Mouse (Mus musculus) megakaryocyte, embryonic 14.5 days (primary cell): ENCODE measurements at regions not wholly inside any gene's neighbourhood (a gene's known extent, or its start where the extent isn't known, plus 50 kb on each side); places are given as distances from the start of the nearest gene placed in this dataset.
"Not testable (repeated sequence)": the region's sequence is repeated elsewhere in the genome, so short reads cannot be mapped to it uniquely, and the experiment has no call there.

ENCODE experiments used
- H3K27me3 ChIP-seq: replicated peaks from 2 replicates; pipeline ENCODE3; 2012; ENCODE audit warnings: inconsistent platforms
- H3K36me3 ChIP-seq: replicated peaks from 2 replicates; pipeline ENCODE3; 2012; ENCODE audit warnings: low read length, inconsistent platforms, mixed read lengths
- H3K4me1 ChIP-seq: 2 replicates; pipeline ENCODE4 v1.6.1; 2012; ENCODE audit warnings: inconsistent platforms
- H3K4me3 ChIP-seq: replicated peaks from 2 replicates; pipeline ENCODE3; 2012; ENCODE audit warnings: moderate library complexity, mild to moderate bottlenecking, inconsistent platforms
- H3K9me3 ChIP-seq: 2 replicates; pipeline ENCODE4 v1.6.1; 2012; ENCODE audit warnings: inconsistent platforms
- FLI1 ChIP-seq: IDR thresholded peaks from 2 replicates; pipeline ENCODE4 v1.6.1; 2012; ENCODE audit warnings: low read length, inconsistent platforms, mixed read lengths
- GATA1 ChIP-seq: IDR thresholded peaks from 3 replicates; pipeline ENCODE4 v1.6.1; 2012; ENCODE audit warnings: mixed read lengths, low read length, inconsistent platforms, borderline replicate concordance

DNA sequence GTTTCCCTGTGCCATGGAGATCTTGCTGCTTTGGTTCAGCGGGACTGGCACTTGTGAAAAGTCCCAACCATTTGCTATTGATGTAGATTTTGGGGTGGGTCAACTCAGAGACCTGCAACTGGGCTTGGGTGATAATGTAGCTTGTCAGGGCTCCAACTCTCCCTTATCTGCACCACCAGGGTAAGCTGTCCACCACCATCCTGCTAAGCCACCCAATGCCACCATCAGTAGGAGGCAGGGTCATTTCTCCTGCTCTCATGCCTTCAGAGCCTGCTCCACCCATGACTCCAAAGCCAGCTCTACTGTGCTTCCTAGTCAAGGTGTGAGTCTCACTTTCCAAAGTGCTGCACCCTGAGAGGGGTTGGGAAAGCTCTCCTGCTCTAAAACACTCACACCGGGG, 776.2 kb downstream of the Diaph2 start:
- H3K27me3 ChIP-seq: peaks cover 6% of the 10 kb centered on the region
- no peaks in the 10 kb centered on the region; the same call in 1 of the 2 replicates for H3K9me3 ChIP-seq
- no peaks in the 10 kb centered on the region for H3K36me3 ChIP-seq
- TF ChIP-seq FLI1: no peak
- TF ChIP-seq GATA1: no peak
- H3K4me1 ChIP-seq: no peaks in the 10 kb centered on the region
- no peak overlapping the region for H3K4me3 ChIP-seq

- TF ChIP-seq FLI1: no peak
- no peak for TF ChIP-seq GATA1
- Histone ChIP-seq H3K36me3 (no peaks in the 10 kb centered on the region), H3K4me1 (no peaks in the 10 kb centered on the region), H3K27me3 (no peaks in the 10 kb centered on the region), H3K9me3 (no peaks in the 10 kb centered on the region), H3K4me3 (no peak overlapping the region)
These were observed 783.9 kb downstream of the Diaph2 start for GRCm38 (mm10) chrX:130533171-130534156.

DNA sequence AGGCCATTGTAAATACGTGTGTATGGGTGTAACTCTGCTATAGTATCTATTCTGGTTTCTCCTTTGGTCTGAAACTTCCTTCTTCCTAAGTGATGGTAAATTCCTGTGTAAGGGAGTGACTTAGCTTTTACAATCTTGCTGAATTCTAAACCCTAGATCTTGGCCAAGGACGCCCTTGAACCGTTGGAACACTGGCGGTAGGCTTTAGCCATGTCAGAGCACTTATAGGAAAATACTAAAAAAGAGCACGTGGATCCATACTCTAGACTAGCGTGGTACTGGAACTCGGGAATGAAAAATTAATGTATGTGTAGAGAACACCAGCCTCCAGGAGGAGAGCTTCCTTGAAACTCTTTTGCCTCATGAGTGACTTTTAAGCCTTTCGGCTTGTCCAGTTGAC, 789.2 kb downstream of the Diaph2 start:
- H3K36me3 ChIP-seq, H3K9me3 ChIP-seq, H3K4me1 ChIP-seq, H3K4me3 ChIP-seq, H3K27me3 ChIP-seq: not testable (repeated sequence)

DNA sequence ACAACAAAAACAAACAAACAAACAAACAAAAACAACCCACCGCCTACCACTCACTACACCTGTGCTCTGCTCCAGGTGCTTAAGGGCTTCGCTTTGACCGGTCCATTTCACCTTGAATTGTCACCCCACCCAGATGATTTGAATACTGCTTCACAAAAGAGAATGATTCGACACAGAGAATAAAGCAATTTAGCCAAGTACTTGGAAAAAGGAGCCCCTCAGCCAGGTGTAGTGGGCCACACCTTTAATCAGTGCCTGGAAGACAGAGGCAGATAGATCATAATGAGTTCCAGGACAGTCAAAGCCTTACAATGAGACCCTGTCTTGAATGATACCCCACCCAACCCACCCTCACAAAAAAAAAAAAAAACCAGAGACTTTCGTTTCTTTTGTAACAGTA, 798.5 kb downstream of the Diaph2 start:
- Histone ChIP-seq H3K36me3 (no peaks in the 10 kb centered on the region), H3K27me3 (no peaks in the 10 kb centered on the region), H3K9me3 (no peaks in the 10 kb centered on the region), H3K4me1 (peaks cover 12% of the 10 kb centered on the region), H3K4me3 (no peak overlapping the region)
- TF ChIP-seq FLI1 (no peak), GATA1 (no peak)

DNA sequence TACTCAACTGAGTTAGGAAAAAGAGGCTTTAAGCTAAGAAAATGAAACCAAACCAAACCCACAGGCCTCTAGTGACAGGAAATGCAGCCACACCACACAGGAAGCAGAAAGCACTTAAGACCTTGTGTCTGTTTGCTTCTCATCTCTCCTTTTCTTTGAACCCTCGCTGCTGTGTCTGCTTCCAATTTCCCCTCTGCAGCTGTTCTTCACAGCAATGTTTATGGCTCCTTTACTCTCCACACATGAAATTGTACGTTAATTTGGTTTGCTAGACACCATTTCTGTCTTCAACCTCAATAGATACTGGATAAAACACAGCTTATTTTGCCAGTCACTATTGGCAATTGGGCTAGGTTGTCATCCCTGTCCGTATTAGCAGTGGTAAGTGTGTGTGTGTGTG, 799.7 kb downstream of the Diaph2 start:
- Histone ChIP-seq H3K4me1 (peaks cover 12% of the 10 kb centered on the region), H3K27me3 (no peaks in the 10 kb centered on the region)
- TF ChIP-seq FLI1: no peak
- TF ChIP-seq GATA1: no peak

DNA sequence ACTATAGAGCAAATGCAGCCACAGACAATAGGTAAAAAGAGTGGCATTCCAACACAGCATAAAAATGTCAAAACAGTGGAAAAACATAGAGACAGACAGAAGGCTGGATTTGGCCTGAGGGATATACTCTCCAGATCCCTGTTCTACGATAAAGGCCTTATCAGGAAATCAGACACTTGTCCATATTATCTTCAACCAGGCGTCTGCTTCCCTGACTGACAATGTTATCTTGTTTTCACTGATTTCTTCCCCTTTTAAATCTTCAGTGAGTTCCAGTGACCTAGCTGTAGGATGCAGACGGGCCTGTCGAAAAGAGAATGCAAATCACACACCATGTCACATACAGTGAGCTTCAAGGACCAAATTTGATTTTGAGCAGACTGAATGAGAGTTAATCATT, 800.4 kb downstream of the Diaph2 start:
- H3K4me1 ChIP-seq: peaks cover 12% of the 10 kb centered on the region
- no peaks in the 10 kb centered on the region for H3K36me3 ChIP-seq

More for the DNA sequence above, 799.7 kb downstream of the Diaph2 start:
- Histone ChIP-seq H3K4me3 (peak overlapping the region; percentile 82), H3K9me3 (no peaks in the 10 kb centered on the region), H3K36me3 (no peaks in the 10 kb centered on the region)

DNA sequence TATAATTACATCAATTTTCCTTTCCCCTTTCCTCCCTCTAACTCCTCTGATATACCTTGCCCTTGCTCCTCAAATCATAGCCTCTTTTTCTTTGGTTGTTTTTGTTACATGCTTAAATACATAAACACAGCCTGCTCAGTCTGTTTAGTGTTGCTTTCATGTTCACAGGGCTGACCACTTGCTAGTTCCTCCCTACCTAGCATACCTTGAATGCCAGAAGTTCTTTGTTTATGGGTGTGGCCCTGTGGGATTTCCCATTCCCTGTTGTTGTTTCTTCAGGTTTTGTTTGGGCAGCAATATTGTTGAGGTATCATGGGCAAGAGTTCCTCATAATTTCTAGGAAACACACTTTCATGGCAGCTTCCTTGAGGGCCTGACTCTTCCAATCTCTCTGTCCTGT, 807.7 kb downstream of the Diaph2 start:
- no peaks in the 10 kb centered on the region for H3K9me3 ChIP-seq
- no peaks in the 10 kb centered on the region for H3K36me3 ChIP-seq
- no peaks in the 10 kb centered on the region for H3K27me3 ChIP-seq
- no peaks in the 10 kb centered on the region for H3K4me1 ChIP-seq
- no peak for TF ChIP-seq FLI1
- no peak for TF ChIP-seq GATA1
- no peak overlapping the region for H3K4me3 ChIP-seq

More for the DNA sequence above, 800.4 kb downstream of the Diaph2 start:
- no peaks in the 10 kb centered on the region for H3K27me3 ChIP-seq
- TF ChIP-seq GATA1 (no peak), FLI1 (no peak)
- no peak overlapping the region for H3K4me3 ChIP-seq
- H3K9me3 ChIP-seq: no peaks in the 10 kb centered on the region

- no peaks in the 10 kb centered on the region for H3K36me3 ChIP-seq
These were observed 828.2 kb downstream of the Diaph2 start for GRCm38 (mm10) chrX:130577706-130578105.

GRCm38 (mm10) chrX:130596631-130597030, 847.1 kb downstream of the Diaph2 start:
- TF ChIP-seq FLI1 (no peak), GATA1 (no peak)
- Histone ChIP-seq H3K36me3 (no peaks in the 10 kb centered on the region), H3K9me3 (no peaks in the 10 kb centered on the region), H3K4me3 (no peak overlapping the region), H3K27me3 (no peaks in the 10 kb centered on the region), H3K4me1 (no peaks in the 10 kb centered on the region)

More at GRCm38 (mm10) chrX:130577706-130578105, 828.2 kb downstream of the Diaph2 start:
- no peak for TF ChIP-seq GATA1
- TF ChIP-seq FLI1: no peak
- Histone ChIP-seq H3K4me3 (no peak overlapping the region), H3K27me3 (no peaks in the 10 kb centered on the region), H3K4me1 (no peaks in the 10 kb centered on the region), H3K9me3 (no peaks in the 10 kb centered on the region)

- Histone ChIP-seq H3K9me3 (no peaks in the 10 kb centered on the region), H3K4me3 (no peak overlapping the region), H3K36me3 (no peaks in the 10 kb centered on the region), H3K4me1 (no peaks in the 10 kb centered on the region), H3K27me3 (no peaks in the 10 kb centered on the region)
- TF ChIP-seq GATA1 (no peak), FLI1 (no peak)
These were observed 852.4 kb downstream of the Diaph2 start for GRCm38 (mm10) chrX:130601911-130602310.
